Mouse (Mus musculus): ENCODE results near the gene Tie1. TPM values are rescaled to one million over a fixed set of nuclear protein-coding genes. Genes with fewer than 3 reads are reported as not detected.

Tie1 gene
- polyA plus RNA-seq, 1 experiment, result not detected

- no peak overlapping the region for H3K4me3 ChIP-seq (ENCODE audit: insufficient read depth, poor library complexity, severe bottlenecking)
- H3K79me2 ChIP-seq (ENCODE audit: control insufficient read depth, insufficient read depth), result no peaks in the 10 kb centered on the region
- H3K79me3 ChIP-seq (ENCODE audit: low read depth), result no peaks in the 10 kb centered on the region
- no peak overlapping the region for H3ac ChIP-seq (ENCODE audit: control insufficient read depth, insufficient read length, low read depth)
- H3K27me3 ChIP-seq (ENCODE audit: control insufficient read depth, insufficient read depth, insufficient read length), result peaks cover 51% of the 10 kb centered on the region
- TF ChIP-seq MAX (IDR thresholded peaks at IDR 0.05), result no peak
- TF ChIP-seq CTCF (IDR thresholded peaks at IDR 0.05; ENCODE audit: control insufficient read depth, insufficient read depth, insufficient read length), result no peak
- no peak for TF ChIP-seq MYOG (IDR thresholded peaks at IDR 0.05; ENCODE audit: control insufficient read depth, extremely low read depth, insufficient read length)
- no peak for TF ChIP-seq FOSL1 (IDR thresholded peaks at IDR 0.05; ENCODE audit: insufficient read depth, low read length, poor library complexity, severe bottlenecking)
- TF ChIP-seq USF1 (IDR thresholded peaks at IDR 0.05; ENCODE audit: low read depth), result no peak
- TF ChIP-seq MYOD1 (IDR thresholded peaks at IDR 0.05; ENCODE audit: control insufficient read depth, insufficient read length, low read depth), result no peak
- no peak for TF ChIP-seq CEBPB (IDR thresholded peaks at IDR 0.05; ENCODE audit: low read depth)
- H3K36me3 ChIP-seq (ENCODE audit: control insufficient read depth, insufficient read depth), result no peaks in the 10 kb centered on the region
These were observed 18.6 kb downstream of the Tie1 start for GRCm38 (mm10) chr4:118471281-118471680.

GRCm38 (mm10) chr4:118465697-118466163 lies 24.1 kb downstream of the Tie1 start:
- Histone ChIP-seq H3K79me3 (ENCODE audit: low read depth) (no peaks in the 10 kb centered on the region), H3K79me2 (ENCODE audit: control insufficient read depth, insufficient read depth) (no peaks in the 10 kb centered on the region), H3K4me3 (ENCODE audit: insufficient read depth, poor library complexity, severe bottlenecking) (no peak overlapping the region), H3K36me3 (ENCODE audit: control insufficient read depth, insufficient read depth) (no peaks in the 10 kb centered on the region), H3ac (ENCODE audit: control insufficient read depth, insufficient read length, low read depth) (no peak overlapping the region), H3K27me3 (ENCODE audit: control insufficient read depth, insufficient read depth, insufficient read length) (peaks cover 35% of the 10 kb centered on the region)
- TF ChIP-seq FOSL1 (IDR thresholded peaks at IDR 0.05; ENCODE audit: insufficient read depth, low read length, poor library complexity, severe bottlenecking), result no peak
- no peak for TF ChIP-seq CTCF (IDR thresholded peaks at IDR 0.05; ENCODE audit: control insufficient read depth, insufficient read depth, insufficient read length)
- no peak for TF ChIP-seq CEBPB (IDR thresholded peaks at IDR 0.05; ENCODE audit: low read depth)
- no peak for TF ChIP-seq MAX (IDR thresholded peaks at IDR 0.05)
- no peak for TF ChIP-seq USF1 (IDR thresholded peaks at IDR 0.05; ENCODE audit: low read depth)
- no peak for TF ChIP-seq MYOG (IDR thresholded peaks at IDR 0.05; ENCODE audit: control insufficient read depth, extremely low read depth, insufficient read length)
- TF ChIP-seq MYOD1 (IDR thresholded peaks at IDR 0.05; ENCODE audit: control insufficient read depth, insufficient read length, low read depth), result no peak

- no peaks in the 10 kb centered on the region for H3K79me2 ChIP-seq (ENCODE audit: control insufficient read depth, insufficient read depth)
- H3K36me3 ChIP-seq (ENCODE audit: control insufficient read depth, insufficient read depth), result no peaks in the 10 kb centered on the region
- H3ac ChIP-seq (ENCODE audit: control insufficient read depth, insufficient read length, low read depth), result no peak overlapping the region
- no peak overlapping the region for H3K4me3 ChIP-seq (ENCODE audit: insufficient read depth, poor library complexity, severe bottlenecking)
- peaks cover 31% of the 10 kb centered on the region for H3K27me3 ChIP-seq (ENCODE audit: control insufficient read depth, insufficient read depth, insufficient read length)
- no peaks in the 10 kb centered on the region for H3K79me3 ChIP-seq (ENCODE audit: low read depth)
- no peak for TF ChIP-seq MYOG (IDR thresholded peaks at IDR 0.05; ENCODE audit: control insufficient read depth, extremely low read depth, insufficient read length)
- no peak for TF ChIP-seq MYOD1 (IDR thresholded peaks at IDR 0.05; ENCODE audit: control insufficient read depth, insufficient read length, low read depth)
- no peak for TF ChIP-seq MAX (IDR thresholded peaks at IDR 0.05)
- no peak for TF ChIP-seq USF1 (IDR thresholded peaks at IDR 0.05; ENCODE audit: low read depth)
- no peak for TF ChIP-seq FOSL1 (IDR thresholded peaks at IDR 0.05; ENCODE audit: insufficient read depth, low read length, poor library complexity, severe bottlenecking)
- no peak for TF ChIP-seq CTCF (IDR thresholded peaks at IDR 0.05; ENCODE audit: control insufficient read depth, insufficient read depth, insufficient read length)
- no peak for TF ChIP-seq CEBPB (IDR thresholded peaks at IDR 0.05; ENCODE audit: low read depth)
These were observed 24.9 kb downstream of the Tie1 start for GRCm38 (mm10) chr4:118464956-118465355.

- peaks cover 52% of the 10 kb centered on the region for H3K27me3 ChIP-seq (ENCODE audit: control insufficient read depth, insufficient read depth, insufficient read length)
- no peak within 1 kb of the TSS for H3ac ChIP-seq (ENCODE audit: control insufficient read depth, insufficient read length, low read depth)
- H3K79me2 ChIP-seq (ENCODE audit: control insufficient read depth, insufficient read depth), result no peaks in the 10 kb centered on the region
- no peaks in the 10 kb centered on the region for H3K36me3 ChIP-seq (ENCODE audit: control insufficient read depth, insufficient read depth)
- TF ChIP-seq USF1 (IDR thresholded peaks at IDR 0.05; ENCODE audit: low read depth), result no peak
- TF ChIP-seq FOSL1 (IDR thresholded peaks at IDR 0.05; ENCODE audit: insufficient read depth, low read length, poor library complexity, severe bottlenecking), result no peak
- no peak for TF ChIP-seq MYOG (IDR thresholded peaks at IDR 0.05; ENCODE audit: control insufficient read depth, extremely low read depth, insufficient read length)
- TF ChIP-seq MYOD1 (IDR thresholded peaks at IDR 0.05; ENCODE audit: control insufficient read depth, insufficient read length, low read depth), result no peak
- no peak for TF ChIP-seq MAX (IDR thresholded peaks at IDR 0.05)
- no peaks in the 10 kb centered on the region for H3K79me3 ChIP-seq (ENCODE audit: low read depth)
- H3K4me3 ChIP-seq (ENCODE audit: insufficient read depth, poor library complexity, severe bottlenecking), result no peak within 1 kb of the TSS
These were observed 32.4 kb downstream of the Tie1 start, which contains the start of gene Mpl for GRCm38 (mm10) chr4:118457345-118457975. TSS of gene Mpl (minus strand) at chr4:118457513.

GRCm38 (mm10) chr4:118446415-118447153 lies 43.3 kb downstream of the Tie1 start:
- Histone ChIP-seq H3K79me3 (ENCODE audit: low read depth) (no peaks in the 10 kb centered on the region), H3K36me3 (ENCODE audit: control insufficient read depth, insufficient read depth) (no peaks in the 10 kb centered on the region), H3K27me3 (ENCODE audit: control insufficient read depth, insufficient read depth, insufficient read length) (peaks cover 40% of the 10 kb centered on the region), H3K4me3 (ENCODE audit: insufficient read depth, poor library complexity, severe bottlenecking) (no peak overlapping the region), H3K79me2 (ENCODE audit: control insufficient read depth, insufficient read depth) (no peaks in the 10 kb centered on the region), H3ac (ENCODE audit: control insufficient read depth, insufficient read length, low read depth) (no peak overlapping the region)
- TF ChIP-seq CEBPB (IDR thresholded peaks at IDR 0.05; ENCODE audit: low read depth), result no peak
